Mouse (Mus musculus) midbrain, postnatal 0 days (tissue): ENCODE data around the gene Asxl1. TPM values are rescaled to one million over a fixed set of nuclear protein-coding genes. Genes with fewer than 3 reads are reported as not detected.

Experiments
- ATAC-seq: fragments of 200-750 bp; cut with Nextera tagmentation; 2 replicates; pipeline ENCODE4 v1.8.0; 2017; ENCODE audit warnings: moderate number of reproducible peaks, mild to moderate bottlenecking, moderate TSS enrichment, moderate library complexity; ENCODE audit not compliant: low FRiP score
- DNase-seq: peaks from one replicate; pipeline ENCODE4 v3.0.0-alpha.2; 2015; ENCODE audit warnings: low spot score
- H3K27ac ChIP-seq: fragments of 300-500 bp; sonication (generic); 2 replicates; pipeline ENCODE4 v1.5.1; 2014; ENCODE audit warnings: low read depth, mild to moderate bottlenecking, low read length, mixed read lengths
- H3K27me3 ChIP-seq: fragments of 300-500 bp; sonication (generic); 2 replicates; pipeline ENCODE4 v1.6.1; 2014; ENCODE audit warnings: low read length, control low read depth, mixed read lengths; ENCODE audit not compliant: insufficient read depth
- H3K36me3 ChIP-seq: fragments of 300-500 bp; sonication (generic); 2 replicates; pipeline ENCODE4 v1.6.1; 2014; ENCODE audit warnings: low read length, control low read depth, mixed read lengths; ENCODE audit not compliant: insufficient read depth
- H3K4me1 ChIP-seq: fragments of 300-500 bp; sonication (generic); 2 replicates; pipeline ENCODE4 v1.6.1; 2014; ENCODE audit warnings: mild to moderate bottlenecking, control low read depth, antibody characterized with exemption, low read length, mixed read lengths; ENCODE audit not compliant: insufficient read depth
- H3K4me2 ChIP-seq: fragments of 300-500 bp; sonication (generic); 2 replicates; pipeline ENCODE4 v1.6.1; 2014; ENCODE audit warnings: low read depth, mild to moderate bottlenecking, low read length, mixed read lengths; ENCODE audit not compliant: poor library complexity, severe bottlenecking
- H3K4me3 ChIP-seq: fragments of 300-500 bp; sonication (generic); 2 replicates; pipeline ENCODE4 v1.5.1; 2014; ENCODE audit warnings: low read depth, mild to moderate bottlenecking, low read length, moderate library complexity
- H3K9ac ChIP-seq: fragments of 300-500 bp; sonication (generic); replicated peaks from 2 replicates; pipeline ENCODE4 v1.6.1; 2014; ENCODE audit warnings: mild to moderate bottlenecking, low read length, moderate library complexity, mixed read lengths; ENCODE audit not compliant: poor library complexity, severe bottlenecking
- H3K9me3 ChIP-seq: fragments of 300-500 bp; sonication (generic); 2 replicates; pipeline ENCODE4 v1.6.1; 2016; ENCODE audit warnings: low read length, control low read depth
- CTCF ChIP-seq: IDR thresholded peaks from 2 replicates; pipeline ENCODE4 v1.5.1; 2016; ENCODE audit warnings: antibody characterized with exemption, mild to moderate bottlenecking
- WGBS: fragments of 180-500 bp; shearing (Covaris S2); extraction: QIAGEN DNeasy Blood & Tissue Kit; methylation state at CpG from one replicate; pipeline ENCODE4 v1.1.7; 2014; 5-methylcytosine and 5-hydroxymethylcytosine counted together
- polyA plus RNA-seq: library from polyadenylated mRNA; unstranded; fragments of >200 nt; fragmentation: Nextera tagmentation; extraction: Ambion mirVana; gene quantifications from 2 replicates; pipeline ENCODE4 v1.2.1, GENCODE M21; 2015
- total RNA-seq: library from RNA; depleted of rRNA; stranded (reverse); fragments of >200 nt; gene quantifications from 2 replicates; pipeline ENCODE4 v1.2.3, GENCODE M21; 2014

The Asxl1 gene
- total and polyA plus RNA-seq, 2 experiments from 2014 or later = 13.4 to 29.0 TPM

GRCm38 (mm10) chr2:153418381-153418780, 72.8 kb downstream of the Asxl1 start:
- no peak for TF ChIP-seq CTCF
- Histone ChIP-seq H3K27me3 (no peaks in the 10 kb centered on the region), H3K36me3 (peaks cover 60% of the 10 kb centered on the region), H3K4me2 (no peak overlapping the region), H3K9me3 (no peaks in the 10 kb centered on the region), H3K27ac (no peak overlapping the region), H3K4me3 (no peak overlapping the region), H3K9ac (no peak overlapping the region), H3K4me1 (peaks cover 12% of the 10 kb centered on the region; the same call in 1 of the 2 replicates)
- 79% methylated on average over 1 of the region's 1 CpGs for WGBS
- no peak for DNase-seq
- no peak for ATAC-seq

- Histone ChIP-seq H3K4me3 (no peak overlapping the region), H3K4me2 (no peak overlapping the region), H3K4me1 (peaks cover 19% of the 10 kb centered on the region; the same call in 1 of the 2 replicates), H3K27me3 (no peaks in the 10 kb centered on the region), H3K9me3 (no peaks in the 10 kb centered on the region), H3K27ac (no peak overlapping the region), H3K36me3 (peaks cover 48% of the 10 kb centered on the region), H3K9ac (no peak overlapping the region)
- ATAC-seq = no peak
- TF ChIP-seq CTCF = peak; percentile 70
- no peak for DNase-seq
Measured at GRCm38 (mm10) chr2:153421233-153421632, 75.6 kb downstream of the Asxl1 start.

GRCm38 (mm10) chr2:153422051-153422450, 76.4 kb downstream of the Asxl1 start:
- Histone ChIP-seq H3K27ac (no peak overlapping the region), H3K9me3 (no peaks in the 10 kb centered on the region), H3K36me3 (peaks cover 40% of the 10 kb centered on the region), H3K4me2 (no peak overlapping the region), H3K4me3 (no peak overlapping the region), H3K27me3 (no peaks in the 10 kb centered on the region), H3K4me1 (peaks cover 19% of the 10 kb centered on the region; the same call in 1 of the 2 replicates), H3K9ac (no peak overlapping the region)
- no peak for TF ChIP-seq CTCF
- peak; percentile 54 for DNase-seq
- WGBS = 12% methylated on average over 5 of the region's 5 CpGs
- peak; percentile 61; the same call in 1 of the 2 replicates for ATAC-seq

GRCm38 (mm10) chr2:153423113-153423512, 77.5 kb downstream of the Asxl1 start:
- WGBS = 74% methylated on average over 3 of the region's 3 CpGs
- H3K9ac ChIP-seq = 0 out of 2 replicates have a peak overlapping the region, but pooled peaks have one; percentile 24
- H3K27ac ChIP-seq = no peak overlapping the region
- H3K36me3 ChIP-seq = peaks cover 29% of the 10 kb centered on the region
- DNase-seq (peak; percentile 47), ATAC-seq (no peak)
- no peak for TF ChIP-seq CTCF
- no peak overlapping the region for H3K4me2 ChIP-seq
- no peaks in the 10 kb centered on the region for H3K9me3 ChIP-seq
- no peaks in the 10 kb centered on the region for H3K27me3 ChIP-seq
- peaks cover 19% of the 10 kb centered on the region; the same call in 1 of the 2 replicates for H3K4me1 ChIP-seq
- no peak overlapping the region for H3K4me3 ChIP-seq

- DNase-seq = no peak
- ATAC-seq = no peak
- Histone ChIP-seq H3K4me3 (no peak overlapping the region), H3K27me3 (no peaks in the 10 kb centered on the region), H3K4me1 (peaks cover 19% of the 10 kb centered on the region; the same call in 1 of the 2 replicates), H3K9ac (no peak overlapping the region), H3K36me3 (peaks cover 22% of the 10 kb centered on the region), H3K27ac (no peak overlapping the region), H3K4me2 (no peak overlapping the region), H3K9me3 (no peaks in the 10 kb centered on the region)
- TF ChIP-seq CTCF = no peak
- WGBS = 87% methylated on average over 8 of the region's 8 CpGs
Measured at GRCm38 (mm10) chr2:153424557-153424956, 78.9 kb downstream of the Asxl1 start.

GRCm38 (mm10) chr2:153425124-153425844, 79.7 kb downstream of the Asxl1 start:
- no peak for DNase-seq
- 90% methylated on average over 4 of the region's 4 CpGs for WGBS
- no peak for ATAC-seq

More at GRCm38 (mm10) chr2:153425124-153425844, 79.7 kb downstream of the Asxl1 start:
- no peak overlapping the region for H3K9ac ChIP-seq
- no peak overlapping the region for H3K4me3 ChIP-seq
- TF ChIP-seq CTCF = no peak
- H3K27ac ChIP-seq = peak overlapping the region; percentile 52; the same call in 1 of the 2 replicates
- H3K4me1 ChIP-seq = peaks cover 19% of the 10 kb centered on the region; the same call in 1 of the 2 replicates
- peaks cover 16% of the 10 kb centered on the region; the same call in 1 of the 2 replicates for H3K36me3 ChIP-seq
- H3K9me3 ChIP-seq = no peaks in the 10 kb centered on the region
- H3K4me2 ChIP-seq = no peak overlapping the region
- H3K27me3 ChIP-seq = no peaks in the 10 kb centered on the region
